Mouse (Mus musculus): ENCODE measurements around the gene Otulin.

The Otulin gene

GRCm38 (mm10) chr15:27630601-27631383, at the start of gene Otulin:
TSS of gene Otulin (minus strand) at chr15:27630693.
- DNase-seq (ENCODE audit: low spot score in 2 of 2) = peak; percentile 98

- no peak for DNase-seq (ENCODE audit: low spot score in 2 of 2)
These were observed 48.0 kb upstream of the Otulin start for GRCm38 (mm10) chr15:27678511-27678910.

- DNase-seq (ENCODE audit: low spot score in 2 of 2) = no peak
These were observed 47.3 kb upstream of the Otulin start for GRCm38 (mm10) chr15:27677801-27678200.

- no peak for DNase-seq (ENCODE audit: low spot score in 2 of 2)
These were observed 45.7 kb upstream of the Otulin start for GRCm38 (mm10) chr15:27676211-27676610.

- DNase-seq (ENCODE audit: low spot score in 2 of 2) = no peak
These were observed 44.6 kb upstream of the Otulin start for GRCm38 (mm10) chr15:27675122-27675521.

GRCm38 (mm10) chr15:27674041-27674440, 43.5 kb upstream of the Otulin start:
- DNase-seq (ENCODE audit: low spot score in 2 of 2) = no peak

- DNase-seq (ENCODE audit: low spot score in 2 of 2) = no peak
These were observed 42.7 kb upstream of the Otulin start for GRCm38 (mm10) chr15:27673151-27673550.

GRCm38 (mm10) chr15:27672259-27672658, 41.8 kb upstream of the Otulin start:
- DNase-seq (ENCODE audit: low spot score in 2 of 2) = no peak

- no peak for DNase-seq (ENCODE audit: low spot score in 2 of 2)
These were observed 41.2 kb upstream of the Otulin start for GRCm38 (mm10) chr15:27671612-27672245.

- no peak for DNase-seq (ENCODE audit: low spot score in 2 of 2)
These were observed 40.2 kb upstream of the Otulin start for GRCm38 (mm10) chr15:27670708-27671107.

GRCm38 (mm10) chr15:27669931-27670411, 39.5 kb upstream of the Otulin start:
- DNase-seq (ENCODE audit: low spot score in 2 of 2) = no peak

GRCm38 (mm10) chr15:27669276-27669675, 38.8 kb upstream of the Otulin start:
- peak; percentile 43 to 70 for DNase-seq (ENCODE audit: low spot score in 2 of 2)

GRCm38 (mm10) chr15:27668557-27668956, 38.1 kb upstream of the Otulin start:
- no peak for DNase-seq (ENCODE audit: low spot score in 2 of 2)

- no peak for DNase-seq (ENCODE audit: low spot score in 2 of 2)
These were observed 37.5 kb upstream of the Otulin start for GRCm38 (mm10) chr15:27668001-27668461.

- DNase-seq (ENCODE audit: low spot score in 2 of 2) = no peak
These were observed 36.5 kb upstream of the Otulin start for GRCm38 (mm10) chr15:27666911-27667539.

GRCm38 (mm10) chr15:27665392-27665911, 35.0 kb upstream of the Otulin start:
- no peak for DNase-seq (ENCODE audit: low spot score in 2 of 2)

GRCm38 (mm10) chr15:27664126-27664525, 33.6 kb upstream of the Otulin start:
- no peak for DNase-seq (ENCODE audit: low spot score in 2 of 2)

- no peak for DNase-seq (ENCODE audit: low spot score in 2 of 2)
These were observed 32.2 kb upstream of the Otulin start for GRCm38 (mm10) chr15:27662699-27663098.

- no peak for DNase-seq (ENCODE audit: low spot score in 2 of 2)
These were observed 31.2 kb upstream of the Otulin start for GRCm38 (mm10) chr15:27661696-27662095.

GRCm38 (mm10) chr15:27659592-27660244, 29.2 kb upstream of the Otulin start:
- DNase-seq (ENCODE audit: low spot score in 2 of 2) = peak; percentile 93 to 94

- DNase-seq (ENCODE audit: low spot score in 2 of 2) = no peak
These were observed 28.6 kb upstream of the Otulin start for GRCm38 (mm10) chr15:27659143-27659542.

GRCm38 (mm10) chr15:27658356-27658755, 27.9 kb upstream of the Otulin start:
- no peak for DNase-seq (ENCODE audit: low spot score in 2 of 2)

Data from right cerebral cortex, adult 2 months (tissue).